Comparison of ENCODE assay signal across 9 mouse cellular contexts in genomic region chr17:72890398-72890898, GRCm38 (mm10). TPM values are rescaled to one million over a fixed set of nuclear protein-coding genes. Genes with fewer than 3 reads are reported as not detected.
DNase-seq lines count a peak whose midpoint lies in the region; ATAC-seq lines count a peak whose summit lies in the region.
"Had no signal": no experiment of that assay in that cellular context is flagged by ENCODE, and none has a peak within 500 bp of the region (broad histone marks: within the 10 kb centered on the region; RNA-seq: fewer than 3 reads in every experiment).

No protein-coding gene starts in this region.

- H3K9me3 ChIP-seq in kidney, embryonic 16.5 days (ENCODE audit: low read length): no peaks in the 10 kb centered on the region
- no peaks in the 10 kb centered on the region for H3K9me3 ChIP-seq in forebrain, embryonic 11.5 days (ENCODE audit: control insufficient read depth, low read length)
- no peaks in the 10 kb centered on the region for H3K9me3 ChIP-seq in heart, embryonic 16.5 days (replicated peaks; ENCODE audit: control insufficient read depth, low read length)
- H3K9me3 ChIP-seq in midbrain, embryonic 12.5 days: no peaks in the 10 kb centered on the region
- H3K9me3 ChIP-seq: embryonic facial prominence, embryonic 15.5 days had no signal

- H3K4me1 ChIP-seq in kidney, embryonic 16.5 days (ENCODE audit: insufficient read depth, low read length): peaks cover 8% of the 10 kb centered on the region; the same call in 1 of the 2 replicates
- no peaks in the 10 kb centered on the region; the same call in 1 of the 2 replicates for H3K4me1 ChIP-seq in forebrain, embryonic 11.5 days (replicated peaks; ENCODE audit: control insufficient read depth, insufficient read depth, low read length)
- H3K4me1 ChIP-seq in heart, embryonic 16.5 days (ENCODE audit: control insufficient read depth, insufficient read depth, low read length): peaks cover 9% of the 10 kb centered on the region
- peaks cover 12% of the 10 kb centered on the region for H3K4me1 ChIP-seq in midbrain, embryonic 12.5 days

- WGBS in kidney, embryonic 16.5 days: 57% methylated on average over 8 of the region's 8 CpGs
- WGBS in forebrain, embryonic 11.5 days: 47% methylated on average over 8 of the region's 8 CpGs
- WGBS in heart, embryonic 16.5 days: 59% methylated on average over 8 of the region's 8 CpGs
- WGBS in midbrain, embryonic 12.5 days: 60% methylated on average over 8 of the region's 8 CpGs

- no peak overlapping the region for H3K4me3 ChIP-seq in kidney, embryonic 16.5 days (ENCODE audit: low read length)
- no peak overlapping the region for H3K4me3 ChIP-seq in forebrain, embryonic 11.5 days (ENCODE audit: low read depth, low read length)
- no peak overlapping the region for H3K4me3 ChIP-seq in heart, embryonic 16.5 days (ENCODE audit: low read length)
- H3K4me3 ChIP-seq in midbrain, embryonic 12.5 days: no peak overlapping the region
- H3K4me3 ChIP-seq: embryonic facial prominence, embryonic 15.5 days had no signal

- ATAC-seq in kidney, embryonic 16.5 days (ENCODE audit: low FRiP score, low TSS enrichment): no peak
- ATAC-seq in forebrain, embryonic 11.5 days (replicated peaks; ENCODE audit: low FRiP score): peak; percentile 68
- no peak for ATAC-seq in heart, embryonic 16.5 days (replicated peaks; ENCODE audit: extremely low read depth, insufficient read depth, low FRiP score)
- peak; percentile 65 for ATAC-seq in midbrain, embryonic 12.5 days (ENCODE audit: low FRiP score, low read depth)

- no peak for DNase-seq in kidney, adult 9 months
- no peak for DNase-seq in forebrain, embryonic 11.5 days (ENCODE audit: low spot score)
- DNase-seq in left cerebral cortex, adult 9 months (ENCODE audit: low spot score in 2 of 2): no peak
- DNase-seq in cerebellum, postnatal 36 days: no peak
- no peak for DNase-seq in left cerebral cortex, postnatal 10 days (ENCODE audit: extremely low spot score in 1 of 2, low spot score in 2 of 2)

- H3K27ac ChIP-seq in kidney, embryonic 16.5 days (ENCODE audit: low read length): no peak overlapping the region
- no peak overlapping the region for H3K27ac ChIP-seq in forebrain, embryonic 11.5 days (ENCODE audit: low read depth, low read length)
- no peak overlapping the region for H3K27ac ChIP-seq in heart, embryonic 16.5 days (ENCODE audit: low read length)
- 0 out of 2 replicates have a peak overlapping the region, but pooled peaks have one; percentile 15 for H3K27ac ChIP-seq in midbrain, embryonic 12.5 days (replicated peaks)
- H3K27ac ChIP-seq: embryonic facial prominence, embryonic 15.5 days had no signal

- intact Hi-C loops in left cerebral cortex, postnatal 10 days (cut with DNase I): loop anchor here (2.0 kb wide), 1 partner anchor 406 kb away; no protein-coding TSS in a partner anchor

- H3K9ac ChIP-seq in kidney, embryonic 16.5 days (replicated peaks; ENCODE audit: low read length): no peak overlapping the region
- no peak overlapping the region for H3K9ac ChIP-seq in forebrain, embryonic 11.5 days (ENCODE audit: low read length)
- H3K9ac ChIP-seq in heart, embryonic 16.5 days (ENCODE audit: low read length): no peak overlapping the region
- H3K9ac ChIP-seq in midbrain, embryonic 12.5 days (replicated peaks): no peak overlapping the region
- H3K9ac ChIP-seq: embryonic facial prominence, embryonic 15.5 days had no signal

- no peaks in the 10 kb centered on the region for H3K36me3 ChIP-seq in kidney, embryonic 16.5 days (ENCODE audit: insufficient read depth, low read length)
- H3K36me3 ChIP-seq in forebrain, embryonic 11.5 days (ENCODE audit: control insufficient read depth, insufficient read depth, low read length): no peaks in the 10 kb centered on the region
- no peaks in the 10 kb centered on the region for H3K36me3 ChIP-seq in heart, embryonic 16.5 days (ENCODE audit: control insufficient read depth, insufficient read depth)
- no peaks in the 10 kb centered on the region for H3K36me3 ChIP-seq in midbrain, embryonic 12.5 days
- H3K36me3 ChIP-seq: embryonic facial prominence, embryonic 15.5 days had no signal

- H3K4me2 ChIP-seq in kidney, embryonic 16.5 days (replicated peaks; ENCODE audit: low read depth, low read length): peak overlapping the region; percentile 33; the same call in 1 of the 2 replicates
- H3K4me2 ChIP-seq in forebrain, embryonic 11.5 days (ENCODE audit: low read depth, low read length, severe bottlenecking): no peak overlapping the region
- H3K4me2 ChIP-seq in heart, embryonic 16.5 days (ENCODE audit: low read depth, low read length): peak overlapping the region; percentile 19; the same call in 1 of the 2 replicates
- H3K4me2 ChIP-seq in midbrain, embryonic 12.5 days (replicated peaks): peak overlapping the region; percentile 31; the same call in 1 of the 2 replicates

- no peaks in the 10 kb centered on the region for H3K27me3 ChIP-seq in kidney, embryonic 16.5 days (ENCODE audit: insufficient read depth, low read length)
- H3K27me3 ChIP-seq in forebrain, embryonic 11.5 days (ENCODE audit: control insufficient read depth, insufficient read depth, low read length): peaks cover 3% of the 10 kb centered on the region; the same call in 1 of the 2 replicates
- no peaks in the 10 kb centered on the region for H3K27me3 ChIP-seq in heart, embryonic 16.5 days (ENCODE audit: control insufficient read depth, insufficient read depth, low read length)
- H3K27me3 ChIP-seq in midbrain, embryonic 12.5 days: no peaks in the 10 kb centered on the region
- H3K27me3 ChIP-seq: embryonic facial prominence, embryonic 15.5 days had no signal

RNA-seq across cellular contexts. Expression of gene Lbh, which starts 27.7 kb away (rescaled TPM):
- polyA plus RNA-seq in kidney, embryonic 16.5 days (2015; fragmentation: Nextera tagmentation; extraction: Ambion mirVana): 8.4 and 8.8 TPM in 2 replicates
- 2.9 and 3.3 TPM in 2 replicates for polyA plus RNA-seq in forebrain, embryonic 11.5 days (2014; fragmentation: Nextera tagmentation; extraction: Ambion mirVana)
- polyA plus RNA-seq in heart, embryonic 16.5 days (2015; fragmentation: Nextera tagmentation; extraction: Ambion mirVana): 28.4 and 30.1 TPM in 2 replicates
- 3.4 TPM in 2 replicates for polyA plus RNA-seq in midbrain, embryonic 12.5 days (2016; fragmentation: Nextera tagmentation; extraction: Ambion mirVana)
- total RNA-seq in left cerebral cortex, postnatal 10 days (2021): 10 to 100 TPM; 43.7 to 46.9 TPM

RNA-seq across cellular contexts. Expression of gene Ypel5, which starts 54.2 kb away (rescaled TPM):
- polyA plus RNA-seq in kidney, embryonic 16.5 days (2015; fragmentation: Nextera tagmentation; extraction: Ambion mirVana): 45.9 and 46.7 TPM in 2 replicates
- polyA plus RNA-seq in forebrain, embryonic 11.5 days (2014; fragmentation: Nextera tagmentation; extraction: Ambion mirVana): 45.3 and 46.1 TPM in 2 replicates
- polyA plus RNA-seq in heart, embryonic 16.5 days (2015; fragmentation: Nextera tagmentation; extraction: Ambion mirVana): 56.3 and 69.8 TPM in 2 replicates
- 73.6 and 74.5 TPM in 2 replicates for polyA plus RNA-seq in midbrain, embryonic 12.5 days (2016; fragmentation: Nextera tagmentation; extraction: Ambion mirVana)
- total RNA-seq in left cerebral cortex, postnatal 10 days (2021): 10 to 100 TPM; 49.3 to 53.5 TPM

Comparison
In these comparisons a context has a peak if more than half of its experiments do, and no peak if none do; other contexts are left out.
1. ATAC-seq: peak in forebrain, embryonic 11.5 days (single experiment) and midbrain, embryonic 12.5 days (single experiment); none in kidney, embryonic 16.5 days (single experiment) and heart, embryonic 16.5 days (single experiment).